Mouse (Mus musculus): ENCODE measurements at regions not wholly inside any gene's neighbourhood (a gene's known extent, or its start where the extent isn't known, plus 50 kb on each side); places are given as distances from the start of the nearest gene placed in this dataset.

DNA sequence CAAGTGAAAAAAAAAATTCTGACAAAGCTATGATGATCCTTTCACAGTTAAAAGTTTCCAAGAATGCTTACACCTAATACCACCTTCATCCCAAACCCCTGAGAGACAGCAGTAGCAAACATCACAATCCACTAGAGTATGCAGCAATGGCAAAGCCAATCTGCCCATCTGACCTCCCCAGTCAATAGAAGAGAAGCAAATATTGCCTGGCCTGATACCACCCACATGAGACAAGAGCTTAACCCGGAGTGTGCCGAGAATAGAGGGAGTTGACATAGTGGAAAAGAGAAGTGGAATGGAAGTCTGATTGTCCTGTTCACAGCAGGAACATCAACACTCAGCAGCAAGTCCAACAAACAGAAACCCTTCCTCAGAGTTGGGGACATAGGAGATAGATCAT, 219.9 kb upstream of the Pou3f3 start:
- no peak for DNase-seq

DNA sequence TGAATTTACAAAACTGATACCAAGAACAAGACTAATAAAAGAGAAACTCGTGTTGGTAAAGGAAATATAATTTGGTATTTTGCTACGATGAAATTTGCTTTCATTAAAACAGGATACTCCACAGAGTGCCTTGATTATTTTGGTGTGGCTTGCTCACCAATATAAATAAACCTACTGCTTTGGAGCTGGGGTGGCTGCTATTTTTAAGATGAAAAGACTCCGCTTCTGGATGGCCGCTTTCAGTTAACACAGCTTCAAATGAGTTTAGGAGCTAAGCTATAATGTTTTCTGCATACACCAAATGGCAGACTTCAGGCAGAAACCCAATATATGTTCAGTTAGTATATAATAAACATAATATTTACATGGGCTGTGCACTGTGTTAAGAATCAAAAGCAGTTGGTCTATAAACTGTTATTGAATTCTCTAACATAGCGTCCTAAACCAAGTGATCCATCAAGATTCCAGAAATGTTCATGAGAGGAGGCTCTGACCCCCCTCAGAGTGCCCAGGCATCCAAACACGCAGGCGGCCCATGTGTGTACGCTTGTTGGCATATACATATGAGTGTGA, 215.1 kb upstream of the Pou3f3 start:
- DNase-seq, result no peak

- no peak for DNase-seq
These were observed 206.0 kb upstream of the Pou3f3 start for GRCm38 (mm10) chr1:42489563-42489962.

- no peak for DNase-seq
These were observed 204.5 kb upstream of the Pou3f3 start for GRCm38 (mm10) chr1:42490856-42491643.

- DNase-seq, result no peak
These were observed 203.8 kb upstream of the Pou3f3 start for GRCm38 (mm10) chr1:42491644-42492277.

- DNase-seq, result no peak
These were observed 199.5 kb upstream of the Pou3f3 start for GRCm38 (mm10) chr1:42496022-42496421.

DNA sequence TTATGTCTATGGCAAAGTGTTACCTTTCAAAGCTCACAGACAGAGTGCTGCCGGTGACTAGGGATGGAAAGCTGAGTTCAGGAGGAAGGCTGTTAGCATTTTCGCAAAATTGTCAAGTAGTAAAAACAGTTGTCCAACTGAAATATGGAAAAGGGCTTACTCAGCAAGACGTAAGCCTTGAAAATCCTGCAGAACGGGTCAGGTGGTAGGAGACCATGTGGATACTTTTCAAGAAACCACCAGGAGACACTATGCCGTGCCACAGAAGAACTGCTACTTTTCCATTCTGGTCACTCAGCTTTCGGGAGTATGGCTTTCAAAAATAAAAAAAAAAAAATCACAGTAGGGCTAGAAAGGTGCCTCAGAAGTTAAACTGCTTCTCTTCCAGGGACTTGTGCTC, 199.1 kb upstream of the Pou3f3 start:
- DNase-seq, result no peak

GRCm38 (mm10) chr1:42498901-42499300, 196.7 kb upstream of the Pou3f3 start:
- DNase-seq, result no peak

DNA sequence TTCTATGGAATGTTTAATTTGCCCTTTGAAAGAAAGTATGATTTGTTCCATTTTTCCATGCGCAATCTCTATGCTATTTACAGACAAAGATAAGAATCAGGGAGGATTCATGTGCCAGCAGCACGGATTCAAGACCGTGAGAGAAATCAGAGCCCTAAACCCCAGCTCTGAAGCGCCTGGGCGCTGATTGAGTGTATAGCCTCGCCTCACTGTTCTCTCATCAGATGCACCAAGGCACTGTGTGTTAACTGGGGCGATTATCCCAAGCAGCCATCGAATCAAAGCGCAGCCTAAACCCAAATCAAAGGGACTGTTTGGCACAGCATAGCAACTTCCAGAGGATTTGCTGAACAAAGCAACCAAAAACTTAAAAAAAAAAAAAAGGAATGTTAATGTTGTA, 191.1 kb upstream of the Pou3f3 start:
- DNase-seq, result peak; percentile 76

- peak; percentile 70 for DNase-seq
These were observed 190.4 kb upstream of the Pou3f3 start for GRCm38 (mm10) chr1:42505048-42505729.

DNA sequence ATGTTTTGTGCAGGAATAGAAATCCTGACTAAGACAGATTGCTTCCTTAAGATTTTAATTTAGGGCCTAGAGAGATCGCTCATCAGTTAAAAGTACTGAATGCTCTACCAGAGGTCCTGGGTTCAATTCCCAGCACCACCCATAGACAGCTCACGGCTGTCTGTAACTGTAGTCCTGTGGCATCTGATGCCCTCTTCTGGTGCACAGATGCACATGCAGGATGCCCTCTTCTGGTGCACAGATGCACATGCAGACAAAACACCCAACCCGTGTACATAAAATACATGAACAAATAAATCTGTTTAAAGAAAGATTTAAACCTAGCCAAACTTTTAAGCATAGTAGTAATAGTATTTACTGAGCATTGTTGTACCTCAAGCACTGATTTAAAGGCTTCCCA, 181.2 kb upstream of the Pou3f3 start:
- peak; percentile 48 for DNase-seq

DNA sequence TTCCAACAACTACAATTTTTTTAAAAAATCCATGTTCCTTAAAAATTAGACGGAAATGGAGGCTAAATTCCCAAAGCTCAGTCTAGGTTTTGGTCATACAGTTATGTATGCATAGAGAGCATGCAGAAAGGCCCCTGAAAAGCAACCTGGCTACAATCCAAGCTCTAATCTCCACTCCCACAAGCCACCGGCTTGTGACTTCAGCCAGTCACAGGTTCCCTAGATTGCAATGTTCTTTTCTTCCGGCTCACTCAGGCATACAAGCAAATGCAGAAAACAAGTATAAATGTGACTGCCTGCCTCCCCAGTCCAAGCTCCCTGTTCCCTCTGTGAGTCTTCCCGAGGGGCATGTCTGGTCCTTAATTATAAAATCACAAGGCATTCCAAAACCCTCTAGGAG, 171.2 kb upstream of the Pou3f3 start:
- DNase-seq, result no peak

GRCm38 (mm10) chr1:42527746-42528476, 167.7 kb upstream of the Pou3f3 start:
- peak; percentile 74 for DNase-seq

DNA sequence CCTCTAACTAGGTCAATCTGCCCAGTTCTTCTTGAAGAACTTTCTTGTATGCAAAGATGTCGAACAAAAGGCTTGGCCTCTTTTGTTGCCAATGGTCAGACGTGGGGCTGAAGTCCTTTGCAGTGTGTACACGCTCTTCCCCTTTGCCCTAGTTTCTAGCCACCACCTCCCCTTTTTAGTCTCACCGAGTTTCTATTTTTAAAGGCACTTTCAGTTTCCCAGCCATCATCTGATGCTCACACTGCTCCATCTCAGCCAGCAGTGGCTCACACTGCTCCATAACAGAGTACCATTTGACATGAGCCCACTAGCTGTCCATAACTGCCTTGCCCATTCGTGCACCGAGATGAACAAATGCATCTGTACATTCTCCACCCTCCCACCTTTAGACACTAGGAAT, 162.7 kb upstream of the Pou3f3 start:
- DNase-seq, result peak; percentile 96

- DNase-seq, result no peak
These were observed 156.5 kb upstream of the Pou3f3 start for GRCm38 (mm10) chr1:42539066-42539539.

DNA sequence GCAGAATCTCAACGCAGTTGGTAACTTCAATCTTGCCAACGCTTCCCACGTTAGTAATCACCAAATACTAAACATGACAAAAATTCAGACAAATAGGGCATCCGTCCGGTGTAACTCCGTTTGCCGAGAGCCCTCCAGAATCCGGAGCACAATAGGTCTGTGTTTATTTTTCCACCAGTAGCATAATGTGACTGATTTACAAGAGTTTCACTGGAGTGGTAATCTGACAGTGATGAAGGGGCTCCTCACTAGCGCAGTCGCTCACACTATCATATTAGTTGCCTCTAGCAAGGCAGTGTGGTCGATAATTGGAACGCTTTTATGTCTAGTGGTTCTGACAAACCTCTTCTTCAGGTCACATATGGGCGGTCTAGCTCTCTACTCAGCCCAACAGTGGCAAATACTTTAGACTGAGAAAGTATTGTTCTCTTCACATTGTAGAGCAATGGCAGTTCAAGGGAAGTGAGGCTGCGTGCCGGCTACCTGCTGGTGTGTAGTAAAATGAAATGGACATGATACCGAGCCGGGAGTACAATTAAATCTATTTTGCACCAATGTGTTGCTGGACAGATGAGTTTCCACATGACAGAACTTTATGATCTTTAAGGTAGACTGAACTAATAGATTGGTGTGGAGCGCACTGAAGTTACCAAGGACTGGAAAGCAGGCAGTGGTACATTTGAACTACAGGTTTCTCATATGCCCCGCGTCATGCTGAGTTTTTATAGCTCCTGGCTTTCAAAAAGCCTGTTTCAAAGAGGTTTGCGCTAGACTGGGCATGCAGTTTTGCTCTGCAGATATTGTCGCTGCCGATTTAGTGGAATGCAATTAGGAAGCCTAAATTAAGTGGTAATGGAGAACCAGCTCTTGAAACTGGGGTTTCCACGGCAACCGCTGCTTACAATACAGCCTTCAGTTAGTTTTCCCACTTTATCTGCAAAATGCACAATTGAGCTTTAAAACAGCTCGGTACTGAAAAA, 155.7 kb upstream of the Pou3f3 start:
- no peak for DNase-seq

- no peak for DNase-seq
These were observed 153.6 kb upstream of the Pou3f3 start for GRCm38 (mm10) chr1:42541991-42542390.

DNA sequence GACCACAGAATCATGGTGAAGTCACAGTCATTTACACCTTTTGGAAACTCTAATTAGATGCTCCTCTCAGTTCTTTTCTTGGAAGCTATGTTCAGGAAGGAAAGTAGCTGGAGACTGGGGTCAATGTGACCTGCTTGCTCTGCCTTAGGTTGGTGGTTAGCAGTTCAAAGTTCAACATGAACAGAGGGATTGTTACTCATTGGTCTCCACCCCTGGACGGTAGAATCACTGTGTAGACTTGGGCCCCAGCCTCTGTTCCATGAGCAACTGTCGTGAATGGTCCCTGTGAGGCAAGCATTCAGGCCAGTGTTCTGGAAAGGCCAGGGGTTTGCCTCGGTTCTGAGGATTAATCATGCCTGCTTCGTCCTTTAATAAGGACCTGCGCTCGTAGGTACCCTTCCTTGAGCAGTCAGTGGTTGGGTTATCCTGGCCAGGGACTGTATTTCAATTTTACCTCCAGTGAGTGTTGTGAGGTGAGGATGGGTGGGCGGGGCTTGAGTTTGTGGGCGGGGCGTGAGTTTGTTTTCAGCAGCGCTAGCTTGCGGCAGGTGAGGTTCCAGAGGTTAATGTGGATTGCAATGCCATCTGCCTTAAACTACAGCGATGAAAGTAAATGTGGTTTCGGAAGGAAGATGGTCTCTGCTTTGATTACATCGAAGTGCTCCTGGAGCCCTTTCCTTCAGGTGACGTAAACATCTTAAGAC, 152.6 kb upstream of the Pou3f3 start:
- peak; percentile 66 for DNase-seq

DNA sequence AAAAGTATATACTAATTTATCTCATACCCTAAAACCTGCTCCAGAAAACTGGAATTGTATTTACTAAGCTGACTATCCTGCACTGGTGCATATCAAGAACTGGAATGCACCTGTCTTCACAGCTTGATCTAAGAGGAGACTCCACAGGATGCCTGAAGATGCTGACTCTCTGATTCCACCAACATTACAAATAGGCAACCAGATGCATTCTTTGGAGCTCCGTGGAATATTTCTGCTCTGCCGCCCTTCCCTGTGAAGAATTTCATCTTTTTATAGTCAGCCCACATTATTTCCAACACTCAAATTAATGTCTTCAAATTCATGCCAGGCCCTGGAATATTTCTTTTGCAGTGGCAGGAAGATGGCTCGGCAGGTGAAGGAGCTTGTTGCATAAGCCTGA, 148.7 kb upstream of the Pou3f3 start:
- no peak for DNase-seq

- no peak for DNase-seq
These were observed 138.3 kb upstream of the Pou3f3 start for GRCm38 (mm10) chr1:42557301-42557700.

DNA sequence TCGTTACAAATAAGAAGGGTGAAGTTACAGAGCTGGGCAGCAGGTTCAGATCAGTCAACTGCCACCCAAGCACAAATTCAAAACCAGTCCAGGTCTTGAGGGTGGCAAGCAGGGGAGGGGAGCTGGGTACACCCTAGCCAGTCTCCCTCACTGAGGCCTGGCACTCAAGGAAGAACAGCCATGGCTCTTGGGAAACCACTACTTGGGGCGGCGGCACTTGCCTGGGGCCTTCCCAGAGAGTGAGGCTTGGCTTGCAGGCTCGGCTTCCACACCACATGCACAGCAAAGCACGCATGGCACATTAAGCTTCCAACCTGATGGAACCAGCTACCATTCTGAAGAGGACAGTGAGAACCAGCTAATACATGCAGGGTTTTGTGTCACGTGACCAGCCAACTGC, 127.9 kb upstream of the Pou3f3 start:
- peak; percentile 86 for DNase-seq

Data from heart, adult 11 months (tissue).